Mouse (Mus musculus): ENCODE results near the gene Ptpn22. TPM values are rescaled to one million over a fixed set of nuclear protein-coding genes. Genes with fewer than 3 reads are reported as not detected.

The Ptpn22 gene
- total RNA-seq, 2 experiments from 2014 or later: 0.32 to 0.64 TPM

GRCm38 (mm10) chr3:103857036-103857805, 2.4 kb upstream of the Ptpn22 start:
- no peak for DNase-seq
- intact Hi-C loops (cut with DNase I): no loop called here

- intact Hi-C loops (cut with DNase I): no loop called here
- DNase-seq: no peak
Observed at GRCm38 (mm10) chr3:103857977-103858563, 1.5 kb upstream of the Ptpn22 start.

- DNase-seq: no peak
- intact Hi-C loops (cut with DNase I): no loop called here
Observed at GRCm38 (mm10) chr3:103859851-103860391, 326 bp downstream of the Ptpn22 start.

GRCm38 (mm10) chr3:103862721-103863220, 3.2 kb downstream of the Ptpn22 start:
- DNase-seq: no peak
- intact Hi-C loops (cut with DNase I): no loop called here

- intact Hi-C loops (cut with DNase I): no loop called here
- DNase-seq: no peak
Observed at GRCm38 (mm10) chr3:103864200-103864599, 4.6 kb downstream of the Ptpn22 start.

- intact Hi-C loops (cut with DNase I): no loop called here
- DNase-seq: no peak
Observed at GRCm38 (mm10) chr3:103867424-103867971, 7.9 kb downstream of the Ptpn22 start.

GRCm38 (mm10) chr3:103868008-103868407, 8.4 kb downstream of the Ptpn22 start:
- intact Hi-C loops (cut with DNase I): no loop called here
- no peak for DNase-seq

GRCm38 (mm10) chr3:103872663-103873098, 13.1 kb downstream of the Ptpn22 start:
- intact Hi-C loops (cut with DNase I): no loop called here
- no peak for DNase-seq

- no peak for DNase-seq
- intact Hi-C loops (cut with DNase I): no loop called here
Observed at GRCm38 (mm10) chr3:103874329-103874728, 14.7 kb downstream of the Ptpn22 start.

GRCm38 (mm10) chr3:103885946-103886345, 26.4 kb downstream of the Ptpn22 start:
- intact Hi-C loops (cut with DNase I): no loop called here
- DNase-seq: no peak

- DNase-seq: peak; percentile 19
Observed at GRCm38 (mm10) chr3:103887581-103887980, 28.0 kb downstream of the Ptpn22 start.

GRCm38 (mm10) chr3:103893374-103893773, 33.8 kb downstream of the Ptpn22 start:
- intact Hi-C loops (cut with DNase I): no loop called here
- no peak for DNase-seq

More at GRCm38 (mm10) chr3:103887581-103887980, 28.0 kb downstream of the Ptpn22 start:
- intact Hi-C loops (cut with DNase I): no loop called here

- peak; percentile 19 for DNase-seq
- intact Hi-C loops (cut with DNase I): no loop called here
Observed at GRCm38 (mm10) chr3:103904705-103905104, 45.1 kb downstream of the Ptpn22 start.

GRCm38 (mm10) chr3:103907335-103908030, 47.9 kb downstream of the Ptpn22 start:
- intact Hi-C loops (cut with DNase I): no loop called here
- DNase-seq: no peak

GRCm38 (mm10) chr3:103908781-103909180, 49.2 kb downstream of the Ptpn22 start:
- intact Hi-C loops (cut with DNase I): no loop called here
- no peak for DNase-seq

- intact Hi-C loops (cut with DNase I): no loop called here
- peak; percentile 11 for DNase-seq
Observed at GRCm38 (mm10) chr3:103913451-103913961, 53.9 kb downstream of the Ptpn22 start.

GRCm38 (mm10) chr3:103914010-103914669, 54.5 kb downstream of the Ptpn22 start, which contains the start of gene Rsbn1:
Rsbn1 (plus strand) TSS chr3:103914120.
- peak; percentile 99 for DNase-seq
- intact Hi-C loops (cut with DNase I): no loop called here

- DNase-seq: peak; percentile 45
- intact Hi-C loops (cut with DNase I): no loop called here
Observed at GRCm38 (mm10) chr3:103914732-103915508, 55.3 kb downstream of the Ptpn22 start.

GRCm38 (mm10) chr3:103915509-103915896, 55.9 kb downstream of the Ptpn22 start:
- intact Hi-C loops (cut with DNase I): no loop called here

More at GRCm38 (mm10) chr3:103915509-103915896, 55.9 kb downstream of the Ptpn22 start:
- no peak for DNase-seq
